Mouse (Mus musculus) fibroblast of lung, adult 2 months (primary cell): ENCODE measurements around the gene Tcf3.

Experiments used
- DNase-seq: peaks from one replicate; pipeline ENCODE4 v3.0.0-alpha.2; 2011; ENCODE audit warnings: low read depth

Tcf3 gene

DNA sequence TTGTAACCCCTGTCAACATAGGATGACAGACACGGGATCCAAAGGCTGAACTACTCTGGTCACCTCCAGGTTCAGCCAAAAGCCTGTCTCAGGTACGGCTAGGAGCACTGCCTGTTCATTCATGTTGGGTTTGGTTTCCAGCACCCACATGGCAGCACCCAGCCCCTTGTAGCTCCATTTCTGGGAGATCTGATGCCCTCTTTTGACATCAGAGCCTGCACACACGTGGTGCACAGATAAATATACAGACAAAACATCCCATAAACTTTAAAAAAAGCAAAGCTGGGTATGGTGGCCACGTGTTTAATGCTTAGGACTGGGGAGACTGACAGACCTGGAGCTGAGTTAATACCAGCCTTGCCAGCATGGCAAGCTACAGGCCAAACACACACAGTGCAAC, 25.5 kb downstream of the Tcf3 start:
- no peak for DNase-seq

- peak; percentile 82 for DNase-seq
Measured at GRCm38 (mm10) chr10:80406684-80407501, 26.6 kb downstream of the Tcf3 start, which contains the start of gene Uqcr11. Uqcr11 (minus strand) TSS chr10:80406830.

GRCm38 (mm10) chr10:80405481-80406173, 27.8 kb downstream of the Tcf3 start:
- DNase-seq, result no peak

GRCm38 (mm10) chr10:80403044-80403692, 30.3 kb downstream of the Tcf3 start:
- no peak for DNase-seq

DNA sequence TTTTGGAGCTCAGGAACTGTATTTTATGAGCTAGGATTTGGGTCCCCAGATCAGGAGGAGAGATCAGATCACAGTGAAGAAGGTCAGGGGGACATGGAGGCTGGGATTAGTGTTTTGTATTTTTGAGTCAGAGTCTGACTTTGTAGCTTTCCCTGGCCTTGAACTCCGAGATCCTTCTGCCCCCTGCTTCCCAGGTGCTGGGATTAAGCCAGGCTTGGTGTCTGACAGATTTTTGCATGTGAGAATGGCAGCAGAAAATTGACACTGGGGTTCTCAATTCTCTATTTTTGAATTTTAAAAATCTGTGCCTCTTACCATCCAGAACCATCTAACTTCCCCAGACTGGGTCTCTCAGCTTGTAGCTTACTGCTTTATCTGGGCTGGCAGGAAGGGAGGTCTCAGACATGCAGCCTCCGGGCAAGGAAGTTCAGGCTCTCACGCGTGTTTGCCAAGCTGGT, 32.7 kb downstream of the Tcf3 start:
- DNase-seq, result no peak

DNA sequence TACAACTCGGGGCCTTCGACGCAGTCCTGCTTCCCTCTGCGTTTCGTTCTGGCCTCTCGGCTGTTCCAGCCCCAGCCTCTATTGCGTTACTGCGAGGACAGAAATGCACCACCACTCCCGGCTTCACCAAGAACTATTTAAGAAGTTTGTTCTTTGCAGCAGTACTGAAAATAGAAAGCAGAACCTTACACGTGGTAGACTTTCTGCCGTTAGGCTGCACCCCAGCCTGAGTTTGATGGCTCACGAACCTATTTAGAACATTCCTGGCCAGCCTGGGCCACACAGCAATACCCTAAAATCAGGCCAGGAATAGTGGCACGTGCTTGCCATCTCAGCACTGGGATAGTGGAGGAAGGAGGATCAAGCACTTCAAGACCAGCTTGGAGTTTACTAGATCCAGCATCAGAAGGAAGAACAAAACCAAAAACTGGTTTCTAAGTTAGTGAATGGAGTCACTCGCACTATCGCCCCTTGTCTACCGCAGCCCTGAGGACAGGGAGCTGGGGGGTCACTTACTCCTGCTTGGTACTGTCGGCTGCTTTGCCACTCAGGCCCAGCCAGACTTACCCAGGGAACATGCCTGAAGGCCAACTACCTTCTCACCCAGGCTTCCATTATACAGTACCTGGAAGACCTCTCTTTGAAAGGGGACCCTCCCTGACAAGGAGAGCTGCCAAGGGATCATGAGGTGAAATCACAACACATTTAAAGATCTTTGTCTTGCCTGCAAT, 33.3 kb downstream of the Tcf3 start:
- DNase-seq, result no peak

DNA sequence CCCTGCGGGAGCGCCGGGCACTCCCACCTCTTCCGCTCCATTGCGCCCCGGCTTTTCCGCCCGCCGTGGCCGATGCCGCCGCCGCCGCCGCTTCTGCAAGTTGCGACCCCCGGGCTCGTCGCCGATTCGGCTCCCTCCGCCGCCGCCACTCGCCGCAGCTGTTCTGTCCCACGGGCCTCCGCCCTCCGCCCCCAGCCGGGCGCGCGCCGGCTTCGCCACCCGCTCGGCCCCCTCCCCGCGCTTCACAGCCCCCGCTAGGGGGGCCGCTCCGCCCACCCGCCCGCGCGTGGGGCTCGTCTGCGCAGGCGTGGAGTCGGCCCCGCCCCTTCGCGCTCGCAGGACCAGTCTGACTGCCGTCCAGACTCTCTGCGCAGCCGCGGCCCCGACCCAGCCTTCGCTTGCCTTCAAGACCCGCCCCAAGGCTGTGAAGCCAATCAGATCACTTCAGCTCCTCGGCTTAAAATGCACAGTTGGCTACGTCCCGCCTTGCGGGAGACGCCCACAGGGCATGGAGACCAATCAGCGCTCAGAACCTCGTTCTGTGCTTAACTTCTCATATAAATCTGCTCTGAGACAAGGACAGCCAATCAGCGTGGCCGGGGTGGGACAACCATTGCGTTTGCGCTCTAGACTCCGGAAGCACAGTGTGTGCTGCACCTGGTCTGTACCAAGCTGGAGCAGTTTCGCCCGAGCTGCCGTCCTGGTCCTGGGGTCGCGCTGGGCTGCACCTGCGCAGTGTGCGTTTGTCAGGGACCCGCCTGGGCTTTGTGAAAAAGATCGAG, 34.1 kb downstream of the Tcf3 start, which contains the start of gene Mbd3:
Gene Mbd3 (minus strand): TSS at position 360 of the 782 bp plus-strand sequence.
- DNase-seq, result peak; percentile 100

DNA sequence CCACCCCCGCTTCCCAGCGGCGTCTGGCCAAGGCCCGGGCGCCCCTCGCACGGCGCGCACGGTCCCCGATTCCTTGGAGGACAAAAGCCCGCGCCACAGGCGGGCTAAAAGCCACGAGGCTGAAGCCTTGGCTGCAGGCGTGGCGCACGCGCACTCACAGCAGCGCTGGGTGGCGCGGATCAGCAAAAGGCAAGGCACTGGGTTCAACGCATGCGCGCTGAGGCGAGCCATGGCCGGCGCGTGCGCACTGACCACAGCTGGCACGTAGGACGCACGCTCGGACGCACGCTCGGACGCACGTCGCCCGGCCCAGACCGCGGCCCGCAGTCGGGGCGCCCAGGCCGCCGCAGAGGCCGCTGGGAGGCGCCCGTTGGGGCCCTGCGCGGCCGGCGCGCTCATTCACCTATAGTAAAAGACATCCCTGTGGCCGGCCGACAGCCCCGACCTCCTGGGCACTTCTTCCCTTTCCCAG, 34.7 kb downstream of the Tcf3 start:
- peak; percentile 97 for DNase-seq

- no peak for DNase-seq
Measured at GRCm38 (mm10) chr10:80398174-80398535, 35.3 kb downstream of the Tcf3 start.

GRCm38 (mm10) chr10:80397524-80398173, 35.8 kb downstream of the Tcf3 start:
- no peak for DNase-seq

DNA sequence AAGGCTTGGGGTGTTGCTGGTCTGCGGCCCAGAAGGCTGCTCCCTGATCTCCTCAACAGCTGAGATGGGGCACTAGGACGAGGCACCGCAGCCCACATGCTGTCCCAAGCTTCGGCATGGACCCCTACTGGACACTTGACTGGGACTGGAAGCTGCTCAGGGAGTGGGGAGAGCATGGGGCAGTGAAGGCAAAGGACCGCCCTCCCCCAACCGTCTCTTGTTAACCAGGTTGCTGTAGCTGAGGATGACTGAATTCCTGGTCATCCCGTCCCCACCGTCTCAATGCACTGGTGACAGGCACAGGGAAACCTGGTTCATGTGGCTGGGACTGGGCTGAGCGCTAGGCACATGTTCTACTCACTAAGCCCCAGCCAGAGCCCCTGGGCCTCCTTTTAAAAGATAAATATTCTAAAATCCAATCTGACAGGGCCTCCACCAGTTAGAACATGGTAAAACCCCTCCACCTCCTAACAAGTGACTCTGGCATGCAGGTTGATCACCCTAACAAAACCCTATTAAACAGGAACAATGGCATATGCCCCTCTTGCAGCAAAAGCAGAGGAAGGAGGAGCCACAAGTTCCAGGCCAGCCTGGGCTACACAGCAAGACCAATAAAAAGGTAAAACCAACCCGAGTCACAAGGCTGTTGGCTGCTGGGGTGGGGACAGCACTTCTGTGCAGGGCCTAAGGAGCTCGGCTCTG, 36.5 kb downstream of the Tcf3 start:
- no peak for DNase-seq

DNA sequence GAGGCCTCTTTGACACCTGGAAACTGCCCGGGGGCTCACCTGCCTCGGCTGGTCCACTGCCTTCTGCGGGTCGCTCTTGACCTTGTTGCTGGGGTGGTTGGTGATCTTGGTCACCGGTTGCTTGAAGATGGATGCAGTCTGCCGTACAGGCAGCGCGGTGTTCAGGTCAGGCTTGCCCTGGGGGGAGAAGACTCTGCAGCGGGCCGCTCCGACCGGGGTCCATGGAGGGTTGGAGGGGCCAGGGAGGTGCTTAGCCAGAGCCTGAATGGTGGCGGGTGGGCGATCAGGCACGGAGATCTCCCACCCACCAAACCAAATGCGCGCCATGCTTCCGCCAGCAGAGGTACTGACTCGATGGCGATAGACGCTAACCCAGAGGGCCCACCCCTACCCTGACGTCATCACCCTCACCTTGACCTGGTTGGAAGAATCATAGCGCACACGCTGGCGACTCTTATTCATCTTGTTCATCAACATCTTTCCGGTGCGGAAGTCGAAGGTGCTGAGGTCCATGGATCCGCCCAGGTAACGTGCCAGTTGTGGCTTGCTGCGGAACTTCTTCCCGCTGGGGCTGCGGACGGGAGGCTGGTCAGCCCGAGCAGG, 38.3 kb downstream of the Tcf3 start:
- DNase-seq, result no peak

GRCm38 (mm10) chr10:80392687-80393086, 40.8 kb downstream of the Tcf3 start:
- DNase-seq, result no peak

DNA sequence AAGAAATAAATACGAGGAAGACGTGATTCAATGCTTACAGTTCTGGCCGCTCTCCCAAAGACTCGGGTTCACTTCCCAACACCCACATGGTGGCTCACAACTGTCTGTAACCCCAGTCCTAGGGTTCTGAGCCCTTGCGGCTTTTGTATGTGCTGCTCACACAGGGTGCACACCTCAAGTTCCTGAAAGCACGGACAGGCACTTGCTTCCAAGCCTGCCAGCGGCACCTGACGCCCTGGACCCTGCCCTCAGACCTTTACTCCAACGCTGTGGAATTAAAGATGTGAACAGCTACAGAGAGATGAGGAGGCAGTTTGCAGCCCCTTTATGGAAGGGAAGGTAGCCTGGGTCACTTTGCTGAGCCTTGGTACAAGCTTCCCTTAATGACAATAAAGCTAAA, 42.8 kb downstream of the Tcf3 start:
- DNase-seq, result no peak

DNA sequence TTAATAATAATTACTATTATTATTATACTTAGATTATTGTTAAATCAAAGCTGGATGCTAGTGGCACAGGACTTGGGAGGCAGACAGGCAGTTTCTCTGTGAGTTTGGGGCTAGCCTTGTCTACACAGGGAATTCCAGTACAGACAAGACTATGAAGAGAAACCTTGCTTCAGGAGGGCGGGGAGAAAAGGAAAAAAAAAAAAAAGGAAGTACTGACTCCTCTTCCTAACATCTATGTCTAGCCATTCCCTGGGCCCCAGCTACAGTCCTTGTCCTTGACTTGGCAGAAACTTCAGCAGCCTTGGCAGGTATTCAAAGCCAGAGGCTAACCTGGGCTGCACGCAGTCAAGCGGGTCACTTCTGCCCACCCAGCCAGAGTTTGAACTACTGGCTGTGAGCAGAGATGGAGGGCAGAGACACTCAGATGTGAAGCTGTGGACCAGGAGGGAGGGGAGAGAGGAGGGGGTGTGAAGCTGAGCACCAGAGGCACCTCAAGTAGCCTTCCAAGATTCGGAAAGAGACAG, 44.2 kb downstream of the Tcf3 start:
- no peak for DNase-seq

GRCm38 (mm10) chr10:80388731-80389130, 44.7 kb downstream of the Tcf3 start:
- DNase-seq, result no peak

- DNase-seq, result no peak
Measured at GRCm38 (mm10) chr10:80387522-80387959, 45.9 kb downstream of the Tcf3 start, which contains the start of gene Mex3d. Mex3d (minus strand) TSS chr10:80387659.

- DNase-seq, result no peak
Measured at GRCm38 (mm10) chr10:80386735-80387471, 46.5 kb downstream of the Tcf3 start.
